Mouse (Mus musculus): Measurements from ENCODE around the gene Phlda3.
A peak's percentile ranks its signal among the peaks of the same experiment; 100 is the strongest.

DNA sequence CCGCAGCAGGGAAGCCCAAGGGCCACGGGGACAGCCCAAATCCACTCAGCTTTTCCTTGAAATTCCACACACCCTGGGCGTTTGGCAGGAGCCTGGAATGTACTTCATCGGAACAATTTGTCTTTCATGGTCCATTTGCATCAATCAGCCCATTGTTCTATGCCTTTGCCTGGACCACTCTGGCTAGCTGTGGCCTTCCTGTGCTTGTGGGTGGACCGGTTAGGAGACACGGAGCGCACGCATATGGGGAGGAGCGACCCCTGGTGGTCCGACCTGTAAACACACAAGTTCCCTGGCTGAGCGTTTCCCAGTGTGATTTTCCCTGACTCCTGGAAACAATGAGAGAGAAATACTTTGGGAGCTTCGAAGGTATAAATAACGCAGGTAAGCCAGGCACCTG lies 15.3 kb downstream of the Phlda3 start:
- TF ChIP-seq POLR2A (IDR thresholded peaks at IDR 0.05; ENCODE audit: low read depth, low read length) (no peak), CTCF (conservative IDR thresholded peaks at IDR 0.05; ENCODE audit: insufficient read depth, insufficient read length, low read depth, low read length) (peak; percentile 96)

Data from kidney, adult 2 months (tissue).